Mouse (Mus musculus) cerebellum, adult 11 months (tissue): ENCODE data around the gene Tpm4.

Source experiments
- DNase-seq: peaks from one replicate; pipeline ENCODE4 v3.0.0; 2022

Tpm4 gene

DNA sequence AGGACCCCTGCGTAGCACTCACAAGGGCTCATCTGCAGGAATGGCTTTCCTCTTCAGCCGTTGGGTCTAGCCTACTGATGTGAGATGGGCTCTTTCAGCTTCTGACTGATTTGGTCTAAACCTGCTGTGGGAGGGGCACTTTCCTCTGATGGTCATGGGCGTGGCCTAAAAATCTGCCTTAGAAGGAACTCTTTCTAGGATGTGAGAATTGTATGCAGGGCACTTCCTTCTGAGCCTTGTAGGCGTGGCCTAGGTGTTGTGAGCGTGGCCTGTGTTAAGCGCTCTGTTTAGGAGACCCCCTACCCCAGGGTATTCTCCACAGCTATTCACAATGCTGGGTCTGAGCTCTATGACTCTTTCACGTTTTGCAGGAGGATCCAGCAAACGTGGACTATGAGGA lies 63.2 kb downstream of the Tpm4 start:
- no peak for DNase-seq
